Mouse (Mus musculus): ENCODE data around the gene Baiap2l1. TPM values are rescaled to one million over a fixed set of nuclear protein-coding genes. Genes with fewer than 3 reads are reported as not detected.
"Not testable (repeated sequence)": the region's sequence is repeated elsewhere in the genome, so short reads cannot be mapped to it uniquely, and the experiment has no call there.

The Baiap2l1 gene
- polyA plus RNA-seq, 1 experiment from 2014 or later = 3.1 TPM

DNA sequence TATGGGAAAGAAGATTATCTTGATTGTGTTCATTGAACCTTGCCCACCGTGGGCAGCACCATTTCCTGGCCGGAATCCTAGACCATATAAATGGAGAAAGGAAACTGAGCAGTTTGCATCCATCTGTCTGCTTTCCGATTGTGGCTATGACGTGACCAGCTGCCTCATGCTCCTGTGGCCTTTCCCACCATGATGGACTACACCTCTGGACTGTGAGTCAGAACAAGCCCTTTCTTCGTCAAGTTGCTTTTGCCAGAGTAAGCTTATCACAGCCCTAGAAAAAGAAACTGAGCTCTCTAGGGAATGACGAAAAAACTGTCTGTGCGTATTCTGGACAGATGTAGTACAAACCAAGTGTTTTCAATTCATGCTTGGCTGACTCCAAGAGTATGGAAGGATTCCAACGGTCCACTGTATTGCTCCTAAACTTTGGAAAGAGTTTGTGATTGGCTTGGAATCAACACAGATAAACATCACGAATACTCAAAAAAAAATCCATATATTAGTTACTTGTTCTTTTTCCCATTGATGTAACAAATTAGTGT lies 10.8 kb upstream of the Baiap2l1 start:
- Histone ChIP-seq H3K27me3 (replicated peaks) (no peaks in the 10 kb centered on the region), H3K9ac (no peak overlapping the region), H3K4me3 (no peak overlapping the region), H3K4me1 (no peaks in the 10 kb centered on the region), H3K27ac (no peak overlapping the region), H3K9me3 (no peaks in the 10 kb centered on the region), H3K36me3 (no peaks in the 10 kb centered on the region), H3K4me2 (replicated peaks) (no peak overlapping the region)
- WGBS = 86% methylated on average over 9 of the region's 9 CpGs
- no peak for ATAC-seq (ENCODE audit: low FRiP score, low read depth)

- H3K4me2 ChIP-seq (replicated peaks); H3K4me3 ChIP-seq; H3K27ac ChIP-seq; ATAC-seq (ENCODE audit: low FRiP score, low read depth); H3K36me3 ChIP-seq; H3K4me1 ChIP-seq; H3K27me3 ChIP-seq (replicated peaks); H3K9me3 ChIP-seq; H3K9ac ChIP-seq: not testable (repeated sequence)
- WGBS = 70% methylated on average over 6 of the region's 6 CpGs
Measured at GRCm38 (mm10) chr5:144366551-144366950, 8.6 kb upstream of the Baiap2l1 start.

DNA sequence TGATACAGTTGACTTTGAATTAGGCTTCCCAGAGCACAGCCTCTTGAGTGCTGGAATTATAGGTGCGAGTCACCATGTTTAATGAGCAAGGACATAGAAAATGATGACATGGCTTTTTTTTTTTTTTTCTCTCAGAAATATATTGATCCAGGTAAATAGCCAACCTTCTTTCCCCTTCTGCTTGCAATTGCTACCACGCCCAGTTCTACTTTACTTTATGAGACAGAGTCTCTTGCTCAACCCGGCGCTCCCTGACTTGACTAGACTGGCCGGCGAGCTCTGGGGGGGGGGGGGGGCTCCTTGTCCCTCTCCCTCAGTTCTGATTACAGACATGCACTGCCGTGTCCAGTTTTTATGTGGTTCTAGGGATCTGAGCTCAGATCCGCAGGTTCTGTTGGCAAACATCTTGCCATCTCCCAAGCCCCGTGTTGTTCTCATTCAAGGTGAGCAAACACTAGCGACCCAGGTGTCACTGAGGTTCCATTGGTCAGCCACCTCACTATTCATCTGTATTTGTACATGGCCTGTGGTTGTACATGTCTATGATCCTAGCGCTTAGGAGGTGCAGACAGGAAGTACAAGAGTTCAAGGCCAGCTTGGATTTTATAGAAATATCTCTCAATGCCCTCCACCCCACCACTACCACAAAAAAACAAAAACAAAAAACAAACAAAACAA lies 6.9 kb upstream of the Baiap2l1 start:
- H3K4me1 ChIP-seq = no peaks in the 10 kb centered on the region
- H3K27ac ChIP-seq = no peak overlapping the region
- H3K9me3 ChIP-seq = no peaks in the 10 kb centered on the region
- no peak overlapping the region for H3K9ac ChIP-seq
- WGBS = 92% methylated on average over 11 of the region's 11 CpGs
- ATAC-seq (ENCODE audit: low FRiP score, low read depth) = no peak
- no peaks in the 10 kb centered on the region for H3K27me3 ChIP-seq (replicated peaks)
- no peaks in the 10 kb centered on the region for H3K36me3 ChIP-seq
- no peak overlapping the region for H3K4me2 ChIP-seq (replicated peaks)
- H3K4me3 ChIP-seq = no peak overlapping the region

DNA sequence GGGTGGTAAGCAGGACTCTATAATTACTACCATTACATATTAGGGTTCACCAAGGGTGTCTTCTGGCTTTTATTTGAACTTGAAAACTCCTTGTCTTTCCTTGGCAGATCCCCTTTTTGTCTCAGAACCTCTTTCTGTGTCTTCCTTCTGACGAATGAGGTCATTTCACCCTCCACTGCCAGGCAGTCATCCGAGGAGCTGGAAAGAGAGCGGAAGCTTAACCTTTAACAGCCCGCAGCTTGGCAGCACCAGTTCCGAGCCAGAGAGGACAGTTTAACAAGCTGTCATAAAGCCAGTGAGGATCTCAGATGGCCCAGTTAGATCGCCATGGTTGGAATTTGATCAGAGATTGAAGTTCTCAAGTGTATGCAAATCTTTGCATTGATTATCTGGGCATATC lies 2.4 kb upstream of the Baiap2l1 start:
- no peak overlapping the region for H3K4me3 ChIP-seq
- WGBS = 46% methylated on average over 6 of the region's 6 CpGs

GRCm38 (mm10) chr5:144359886-144360285 lies 2.0 kb upstream of the Baiap2l1 start:
- Histone ChIP-seq H3K27ac (no peak overlapping the region), H3K9me3 (no peaks in the 10 kb centered on the region)
- 76% methylated on average over 6 of the region's 6 CpGs for WGBS

More for the DNA sequence above, 2.4 kb upstream of the Baiap2l1 start:
- Histone ChIP-seq H3K27me3 (replicated peaks) (peaks cover 16% of the 10 kb centered on the region), H3K9ac (no peak overlapping the region), H3K4me2 (replicated peaks) (no peak overlapping the region), H3K27ac (no peak overlapping the region), H3K36me3 (no peaks in the 10 kb centered on the region), H3K4me1 (peaks cover 16% of the 10 kb centered on the region), H3K9me3 (no peaks in the 10 kb centered on the region)
- ATAC-seq (ENCODE audit: low FRiP score, low read depth) = no peak

DNA sequence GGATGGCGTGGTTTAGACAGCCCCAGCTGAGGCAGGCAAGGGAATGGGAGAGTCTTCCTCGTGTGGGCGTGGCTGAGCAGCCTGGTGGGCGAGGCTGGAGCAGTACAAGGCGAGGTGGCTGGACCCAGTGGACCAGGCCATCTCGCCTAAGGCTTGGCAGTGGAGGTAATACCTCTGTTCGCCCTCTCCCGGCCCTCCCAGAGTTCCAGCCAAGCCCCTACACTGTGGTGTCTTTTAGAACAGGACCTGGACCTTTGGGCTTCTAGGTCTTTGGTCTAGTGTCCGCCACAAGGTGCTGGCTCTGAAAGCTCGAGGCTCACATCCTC lies 643 bp upstream of the Baiap2l1 start:
- no peak; the same call in 1 of the 2 replicates for ATAC-seq (ENCODE audit: low FRiP score, low read depth)
- no peaks in the 10 kb centered on the region for H3K9me3 ChIP-seq
- peaks cover 16% of the 10 kb centered on the region for H3K27me3 ChIP-seq (replicated peaks)
- peak overlapping the region; percentile 50 for H3K4me3 ChIP-seq
- H3K27ac ChIP-seq = no peak overlapping the region
- H3K9ac ChIP-seq = no peak overlapping the region
- peak overlapping the region; percentile 94 for H3K4me2 ChIP-seq (replicated peaks)
- 8% methylated on average over 10 of the region's 10 CpGs for WGBS
- peaks cover 16% of the 10 kb centered on the region for H3K4me1 ChIP-seq
- H3K36me3 ChIP-seq = no peaks in the 10 kb centered on the region

More at GRCm38 (mm10) chr5:144359886-144360285, 2.0 kb upstream of the Baiap2l1 start:
- Histone ChIP-seq H3K27me3 (replicated peaks) (peaks cover 16% of the 10 kb centered on the region), H3K4me3 (no peak overlapping the region), H3K9ac (no peak overlapping the region), H3K4me2 (replicated peaks) (no peak overlapping the region), H3K36me3 (no peaks in the 10 kb centered on the region), H3K4me1 (peaks cover 16% of the 10 kb centered on the region)
- ATAC-seq (ENCODE audit: low FRiP score, low read depth) = no peak

DNA sequence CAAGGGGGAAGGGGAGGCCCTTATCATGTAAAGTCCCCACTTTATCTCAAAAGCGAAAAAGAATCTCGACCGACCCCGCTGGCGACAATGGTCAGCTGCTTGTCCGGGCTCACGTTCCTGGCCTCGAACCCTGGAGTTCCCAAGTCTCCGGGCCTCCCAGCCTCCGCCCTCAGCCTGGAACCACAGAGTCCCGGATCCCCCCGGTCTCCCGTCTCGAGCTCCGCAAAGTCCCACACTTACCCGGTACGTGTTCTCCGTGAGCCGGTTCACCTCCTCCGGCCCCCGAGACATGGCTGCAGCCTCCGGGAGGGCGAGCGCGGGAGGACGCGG lies 396 bp downstream of the Baiap2l1 start:
- Histone ChIP-seq H3K9ac (peak overlapping the region; percentile 49; the same call in 1 of the 2 replicates), H3K9me3 (no peaks in the 10 kb centered on the region), H3K27me3 (replicated peaks) (peaks cover 16% of the 10 kb centered on the region), H3K36me3 (no peaks in the 10 kb centered on the region), H3K27ac (no peak overlapping the region), H3K4me1 (peaks cover 16% of the 10 kb centered on the region), H3K4me3 (peak overlapping the region; percentile 50), H3K4me2 (replicated peaks) (peak overlapping the region; percentile 94)
- ATAC-seq (ENCODE audit: low FRiP score, low read depth) = no peak
- WGBS = under 1% methylated on average over 27 of the region's 27 CpGs

- Histone ChIP-seq H3K4me1 (peaks cover 16% of the 10 kb centered on the region), H3K27me3 (replicated peaks) (peaks cover 16% of the 10 kb centered on the region), H3K36me3 (no peaks in the 10 kb centered on the region), H3K9me3 (no peaks in the 10 kb centered on the region), H3K4me2 (replicated peaks) (peak overlapping the region; percentile 94), H3K9ac (peak overlapping the region; percentile 49; the same call in 1 of the 2 replicates), H3K27ac (no peak overlapping the region), H3K4me3 (peak overlapping the region; percentile 50)
- 12% methylated on average over 17 of the region's 17 CpGs for WGBS
- no peak for ATAC-seq (ENCODE audit: low FRiP score, low read depth)
Measured at GRCm38 (mm10) chr5:144356776-144357455, 996 bp downstream of the Baiap2l1 start.

- 88% methylated on average over 9 of the region's 9 CpGs for WGBS
- no peak overlapping the region for H3K9ac ChIP-seq
Measured at GRCm38 (mm10) chr5:144352250-144353047, 5.5 kb downstream of the Baiap2l1 start.

DNA sequence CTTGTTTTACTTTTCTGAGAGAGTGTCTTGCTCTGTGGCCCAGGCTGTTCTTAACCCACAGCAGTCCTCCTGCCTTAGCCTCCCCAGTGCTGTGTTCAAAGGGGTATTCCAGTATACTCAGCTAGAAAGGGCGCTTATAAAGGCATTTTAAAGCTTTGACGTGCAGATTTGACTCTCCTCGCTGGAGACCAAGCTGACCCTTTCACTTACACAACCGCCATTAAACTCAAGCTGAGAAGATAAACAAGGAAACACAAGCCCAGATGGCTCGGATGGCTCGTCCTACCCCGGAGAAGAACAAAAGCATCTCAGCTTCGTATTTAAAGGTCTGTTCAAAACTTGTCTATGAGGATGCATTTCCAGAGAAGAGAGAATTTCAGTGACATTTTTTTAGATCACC lies 6.7 kb downstream of the Baiap2l1 start:
- Histone ChIP-seq H3K27me3 (replicated peaks) (no peaks in the 10 kb centered on the region), H3K4me1 (no peaks in the 10 kb centered on the region), H3K27ac (no peak overlapping the region), H3K4me2 (replicated peaks) (no peak overlapping the region), H3K4me3 (no peak overlapping the region), H3K9ac (no peak overlapping the region), H3K36me3 (no peaks in the 10 kb centered on the region), H3K9me3 (no peaks in the 10 kb centered on the region)
- WGBS = 7% methylated on average over 8 of the region's 8 CpGs
- ATAC-seq (ENCODE audit: low FRiP score, low read depth) = no peak

More at GRCm38 (mm10) chr5:144352250-144353047, 5.5 kb downstream of the Baiap2l1 start:
- Histone ChIP-seq H3K4me3 (no peak overlapping the region), H3K4me2 (replicated peaks) (no peak overlapping the region), H3K9me3 (no peaks in the 10 kb centered on the region), H3K27me3 (replicated peaks) (peaks cover 6% of the 10 kb centered on the region), H3K27ac (no peak overlapping the region), H3K4me1 (0 out of 2 replicates have a peak, but pooled peaks cover 4% of the 10 kb centered on the region), H3K36me3 (no peaks in the 10 kb centered on the region)
- no peak for ATAC-seq (ENCODE audit: low FRiP score, low read depth)

DNA sequence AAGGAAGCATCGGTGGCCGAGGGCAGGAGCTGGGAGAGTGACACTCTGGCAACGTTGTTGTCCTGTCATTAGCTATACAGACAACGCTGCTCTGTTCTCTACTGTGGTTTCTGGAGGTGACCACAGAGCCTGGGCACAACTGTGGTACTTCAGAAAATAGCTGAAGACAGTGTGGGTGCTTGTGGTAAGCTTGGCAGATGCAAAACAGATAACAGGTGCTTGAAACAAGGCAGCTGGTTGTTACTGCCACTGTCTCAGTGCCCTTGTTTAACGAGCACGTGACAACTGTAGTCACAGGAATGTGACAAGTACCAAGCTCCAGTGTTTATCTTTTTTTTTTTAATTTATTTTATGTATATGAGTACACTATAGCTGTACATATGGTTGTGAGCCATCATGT lies 13.3 kb downstream of the Baiap2l1 start:
- Histone ChIP-seq H3K9me3 (no peaks in the 10 kb centered on the region), H3K4me2 (replicated peaks) (no peak overlapping the region), H3K4me3 (no peak overlapping the region), H3K4me1 (no peaks in the 10 kb centered on the region), H3K27me3 (replicated peaks) (no peaks in the 10 kb centered on the region), H3K36me3 (no peaks in the 10 kb centered on the region), H3K27ac (no peak overlapping the region), H3K9ac (no peak overlapping the region)
- 89% methylated on average over 6 of the region's 6 CpGs for WGBS
- ATAC-seq (ENCODE audit: low FRiP score, low read depth) = no peak

GRCm38 (mm10) chr5:144341085-144341484 lies 16.8 kb downstream of the Baiap2l1 start:
- 71% methylated on average over 1 of the region's 1 CpGs for WGBS
- ATAC-seq (ENCODE audit: low FRiP score, low read depth) = no peak
- no peak overlapping the region for H3K9ac ChIP-seq
- no peaks in the 10 kb centered on the region for H3K9me3 ChIP-seq
- H3K36me3 ChIP-seq = no peaks in the 10 kb centered on the region
- no peak overlapping the region for H3K4me3 ChIP-seq
- no peaks in the 10 kb centered on the region for H3K4me1 ChIP-seq
- no peak overlapping the region for H3K27ac ChIP-seq
- no peaks in the 10 kb centered on the region for H3K27me3 ChIP-seq (replicated peaks)
- no peak overlapping the region for H3K4me2 ChIP-seq (replicated peaks)
